In genomic region chr19:26603906-26604754, GRCm38 (mm10) we compare ENCODE assay signal across 8 mouse cellular contexts. TPM values are rescaled to one million over a fixed set of nuclear protein-coding genes. Genes with fewer than 3 reads are reported as not detected.
DNase-seq lines count a peak whose midpoint lies in the region; ATAC-seq and TF ChIP-seq lines count a peak whose summit lies in the region.

No protein-coding gene starts in this region.

- no peak for TF ChIP-seq CTCF in kidney, adult 2 months (conservative IDR thresholded peaks at IDR 0.05; ENCODE audit: insufficient read depth, insufficient read length, low read depth, low read length)

- WGBS in embryonic facial prominence, embryonic 13.5 days: under 1% methylated on average over 36 of the region's 36 CpGs
- 2% methylated on average over 36 of the region's 36 CpGs for WGBS in kidney, adult 2 months
- WGBS in midbrain, embryonic 10.5 days: 2% methylated on average over 36 of the region's 36 CpGs

- H3K4me2 ChIP-seq in embryonic facial prominence, embryonic 13.5 days: peak overlapping the region; percentile 95

- no peaks in the 10 kb centered on the region; the same call in 1 of the 2 replicates for H3K9me3 ChIP-seq in erythroblast, embryonic 14.5 days (ENCODE audit: control insufficient read depth, low read length)
- H3K9me3 ChIP-seq in embryonic facial prominence, embryonic 13.5 days: no peaks in the 10 kb centered on the region
- H3K9me3 ChIP-seq in midbrain, embryonic 10.5 days (replicated peaks): no peaks in the 10 kb centered on the region

- peak overlapping the region; percentile 90 for H3K9ac ChIP-seq in embryonic facial prominence, embryonic 13.5 days

- H3K27me3 ChIP-seq in erythroblast, embryonic 14.5 days (ENCODE audit: control insufficient read depth): peaks cover 80% of the 10 kb centered on the region
- H3K27me3 ChIP-seq in embryonic facial prominence, embryonic 13.5 days: peaks cover 3% of the 10 kb centered on the region; the same call in 1 of the 2 replicates
- no peaks in the 10 kb centered on the region for H3K27me3 ChIP-seq in kidney, adult 2 months (replicated peaks; ENCODE audit: control insufficient read depth, insufficient read depth, low read length)
- H3K27me3 ChIP-seq in midbrain, embryonic 10.5 days (ENCODE audit: low read depth, poor library complexity, severe bottlenecking): peaks cover 67% of the 10 kb centered on the region

- DNase-seq in 3T3-L1 (ENCODE audit: low read depth, low spot score): peak; percentile 13
- peak; percentile 85 for DNase-seq in kidney, adult 2 months
- no peak for DNase-seq in midbrain, embryonic 10.5 days (ENCODE audit: low spot score)
- no peak for DNase-seq in right cerebral cortex, postnatal 10 days (ENCODE audit: low spot score in 2 of 2)
- DNase-seq in layer of hippocampus, postnatal 25 days (ENCODE audit: extremely low spot score in 1 of 2, low spot score in 1 of 2): no peak

- peak overlapping the region; percentile 64 for H3K4me3 ChIP-seq in erythroblast, embryonic 14.5 days (replicated peaks)
- peak overlapping the region; percentile 87 for H3K4me3 ChIP-seq in embryonic facial prominence, embryonic 13.5 days
- peak overlapping the region; percentile 93 for H3K4me3 ChIP-seq in kidney, adult 2 months (ENCODE audit: insufficient read depth, low read depth, low read length)
- H3K4me3 ChIP-seq in midbrain, embryonic 10.5 days: peak overlapping the region; percentile 66

- H3K4me1 ChIP-seq in erythroblast, embryonic 14.5 days (ENCODE audit: control insufficient read depth): peaks cover 22% of the 10 kb centered on the region
- peaks cover 14% of the 10 kb centered on the region for H3K4me1 ChIP-seq in embryonic facial prominence, embryonic 13.5 days
- H3K4me1 ChIP-seq in kidney, adult 2 months (ENCODE audit: control insufficient read depth, insufficient read depth, low read length): peaks cover 3% of the 10 kb centered on the region; the same call in 1 of the 2 replicates
- H3K4me1 ChIP-seq in midbrain, embryonic 10.5 days: peaks cover 45% of the 10 kb centered on the region

- H3K36me3 ChIP-seq in erythroblast, embryonic 14.5 days (ENCODE audit: control insufficient read depth): no peaks in the 10 kb centered on the region
- H3K36me3 ChIP-seq in embryonic facial prominence, embryonic 13.5 days: no peaks in the 10 kb centered on the region
- H3K36me3 ChIP-seq in kidney, adult 2 months (ENCODE audit: control insufficient read depth, insufficient read depth, low read length): no peaks in the 10 kb centered on the region
- H3K36me3 ChIP-seq in midbrain, embryonic 10.5 days: no peaks in the 10 kb centered on the region

- no peak for TF ChIP-seq POLR2A in kidney, adult 2 months (IDR thresholded peaks at IDR 0.05; ENCODE audit: low read depth, low read length)

- no peak for ATAC-seq in erythroblast, adult 5-6 weeks (replicated peaks; ENCODE audit: low FRiP score, poor library complexity, severe bottlenecking)
- ATAC-seq in embryonic facial prominence, embryonic 13.5 days (ENCODE audit: insufficient number of reproducible peaks, insufficient read depth, low FRiP score, low TSS enrichment, low read depth): peak; percentile 54

- H3K27ac ChIP-seq in embryonic facial prominence, embryonic 13.5 days: peak overlapping the region; percentile 98
- peak overlapping the region; percentile 93 for H3K27ac ChIP-seq in kidney, adult 2 months (ENCODE audit: insufficient read depth, low read depth, low read length)
- peak overlapping the region; percentile 57 for H3K27ac ChIP-seq in midbrain, embryonic 10.5 days (replicated peaks)

RNA-seq across cellular contexts. Expression of gene Smarca2, which starts 0.7 kb away (rescaled TPM):
- polyA plus RNA-seq in erythroblast, embryonic 14.5 days (2012): 0.03 and 0.08 TPM in 2 replicates
- 24.9 and 37.1 TPM in 2 replicates for total RNA-seq in erythroblast, adult 5-6 weeks (2015; ENCODE audit: low replicate concordance)
- 6.8 and 21.5 TPM in 2 replicates for total RNA-seq in erythroblast, adult 5-6 weeks (2017; ENCODE audit: low replicate concordance)
- 91.9 and 115 TPM in 2 replicates for polyA plus RNA-seq in embryonic facial prominence, embryonic 13.5 days (2015; fragmentation: Nextera tagmentation; extraction: Ambion mirVana)
- 34.3 and 45.6 TPM in 2 replicates for polyA plus RNA-seq in kidney, adult 2 months (2012; rRNA removed)
- 23.4 and 26.4 TPM in 2 replicates for polyA plus RNA-seq in midbrain, embryonic 10.5 days (2016; fragmentation: Nextera tagmentation; extraction: Ambion mirVana)
- total RNA-seq in layer of hippocampus, postnatal 25 days (2021): 100 to 1,000 TPM; 178 to 184 TPM

Comparison
In these comparisons a context has a peak if more than half of its experiments do, and no peak if none do; other contexts are left out.
1. DNase-seq: peak in 3T3-L1 (single experiment) and kidney, adult 2 months (single experiment); none in midbrain, embryonic 10.5 days (single experiment), right cerebral cortex, postnatal 10 days (0 of 2) and layer of hippocampus, postnatal 25 days (0 of 2).
2. RNA of gene Smarca2, which starts 0.7 kb away (polyA plus RNA-seq): 91.9 to 115 TPM in embryonic facial prominence, embryonic 13.5 days, 34.3 to 45.6 TPM in kidney, adult 2 months and 23.4 to 26.4 TPM in midbrain, embryonic 10.5 days; 0.03 to 0.08 TPM in erythroblast, embryonic 14.5 days; every median in the first group is over 10 times any median in the second.
3. Peak in every context shown above with its lines, with median percentiles within 50 percentile points of each other: H3K4me3 ChIP-seq and H3K27ac ChIP-seq.